Mouse (Mus musculus) neural tube, embryonic 13.5 days (tissue): ENCODE results near the gene Vmn1r225. TPM values are rescaled to one million over a fixed set of nuclear protein-coding genes. Genes with fewer than 3 reads are reported as not detected.
"Not testable (repeated sequence)": the region's sequence is repeated elsewhere in the genome, so short reads cannot be mapped to it uniquely, and the experiment has no call there.

Source experiments
- ATAC-seq: fragments of 200-750 bp; cut with Nextera tagmentation; 2 replicates; pipeline ENCODE4 v1.8.0; 2017; ENCODE audit warnings: low read depth, mild to moderate bottlenecking, moderate TSS enrichment, moderate library complexity
- H3K27ac ChIP-seq: fragments of 300-500 bp; sonication (generic); replicated peaks from 2 replicates; pipeline ENCODE4 v1.5.1; 2015; ENCODE audit warnings: moderate library complexity, mild to moderate bottlenecking, inconsistent platforms
- H3K27me3 ChIP-seq: fragments of 300-500 bp; sonication (generic); 2 replicates; pipeline ENCODE4 v1.6.1; 2015; ENCODE audit warnings: mild to moderate bottlenecking, inconsistent platforms
- H3K36me3 ChIP-seq: fragments of 300-500 bp; sonication (generic); 2 replicates; pipeline ENCODE4 v1.6.1; 2015; ENCODE audit warnings: mild to moderate bottlenecking, inconsistent platforms
- H3K4me1 ChIP-seq: fragments of 300-500 bp; sonication (generic); replicated peaks from 2 replicates; pipeline ENCODE4 v1.6.1; 2015; ENCODE audit warnings: inconsistent platforms
- H3K4me2 ChIP-seq: fragments of 300-500 bp; sonication (generic); 2 replicates; pipeline ENCODE4 v1.6.1; 2015; ENCODE audit warnings: inconsistent platforms, mild to moderate bottlenecking, moderate library complexity
- H3K4me3 ChIP-seq: fragments of 300-500 bp; sonication (generic); 2 replicates; pipeline ENCODE4 v1.5.1; 2015; ENCODE audit warnings: mild to moderate bottlenecking, inconsistent platforms
- H3K9ac ChIP-seq: fragments of 300-500 bp; sonication (generic); 2 replicates; pipeline ENCODE4 v1.6.1; 2015; ENCODE audit warnings: moderate library complexity, mild to moderate bottlenecking, inconsistent platforms
- H3K9me3 ChIP-seq: fragments of 300-500 bp; sonication (generic); 2 replicates; pipeline ENCODE4 v1.6.1; 2016; ENCODE audit warnings: inconsistent platforms
- WGBS: fragments of 180-500 bp; shearing (Covaris S2); methylation state at CpG from one replicate; pipeline ENCODE4 v1.1.7; 2015; 5-methylcytosine and 5-hydroxymethylcytosine counted together
- polyA plus RNA-seq: library from polyadenylated mRNA; unstranded; fragments of >200 nt; fragmentation: Nextera tagmentation; extraction: Ambion mirVana; gene quantifications from 2 replicates; pipeline ENCODE4 v1.2.1, GENCODE M21; 2015

The Vmn1r225 gene
- not detected in 2 replicates for polyA plus RNA-seq

- Histone ChIP-seq H3K36me3 (no peaks in the 10 kb centered on the region), H3K4me3 (no peak within 1 kb of the TSS), H3K4me1 (no peaks in the 10 kb centered on the region), H3K9me3 (peaks cover 10% of the 10 kb centered on the region; the same call in 1 of the 2 replicates), H3K4me2 (no peak within 1 kb of the TSS), H3K9ac (no peak within 1 kb of the TSS), H3K27ac (no peak within 1 kb of the TSS), H3K27me3 (no peaks in the 10 kb centered on the region)
- no peak for ATAC-seq
These were observed at the start of gene Vmn1r225 for GRCm38 (mm10) chr17:20497858-20498257. Vmn1r225 (plus strand) TSS chr17:20498158.

DNA sequence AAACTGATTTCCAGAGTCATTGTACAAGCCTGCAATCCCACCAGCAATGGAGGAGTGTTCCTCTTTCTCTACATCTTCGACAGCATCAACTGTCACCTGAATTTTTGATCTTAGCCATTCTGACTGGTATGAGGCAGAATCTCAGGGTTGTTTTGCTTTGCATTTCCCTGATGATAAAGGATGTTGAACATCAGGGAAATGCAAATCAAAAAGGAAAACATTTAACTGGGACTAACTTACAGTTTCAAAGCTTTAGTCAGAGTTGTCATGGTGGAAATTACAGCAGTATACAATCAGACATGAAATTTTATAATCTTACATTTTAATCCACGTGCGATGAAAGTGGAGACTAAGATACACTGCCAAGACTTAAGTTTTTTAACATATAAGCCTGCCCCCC is 24.6 kb upstream of the Vmn1r225 start:
- Histone ChIP-seq H3K9ac (no peak overlapping the region), H3K36me3 (no peaks in the 10 kb centered on the region), H3K27me3 (no peaks in the 10 kb centered on the region), H3K4me1 (no peaks in the 10 kb centered on the region), H3K9me3 (peaks cover 7% of the 10 kb centered on the region; the same call in 1 of the 2 replicates), H3K4me2 (no peak overlapping the region), H3K27ac (no peak overlapping the region), H3K4me3 (no peak overlapping the region)
- no peak for ATAC-seq
- 75% methylated on average over 3 of the region's 3 CpGs for WGBS

DNA sequence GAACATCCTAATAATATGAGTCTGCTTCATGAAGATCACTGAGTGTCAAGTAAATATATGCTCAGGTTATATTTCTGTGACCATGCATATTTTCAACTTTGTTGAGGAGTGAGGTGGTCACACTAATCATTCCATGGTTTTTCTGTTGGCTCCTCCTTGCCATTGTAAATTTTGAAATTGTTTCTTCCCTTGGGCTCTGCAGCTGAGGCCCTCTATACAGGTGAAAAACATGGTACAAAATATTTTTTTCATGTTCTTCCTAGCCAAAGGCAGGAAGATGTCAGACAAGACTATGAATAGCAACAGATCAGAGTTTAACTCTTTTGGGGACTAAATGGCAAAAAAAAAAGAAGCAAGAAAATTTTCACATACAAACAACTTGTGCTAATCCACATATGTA is 16.7 kb upstream of the Vmn1r225 start, which contains the start of gene Vmn2r108:
Gene Vmn2r108 (minus strand): TSS at position 101 of the 400 bp plus-strand sequence.
- Histone ChIP-seq H3K4me2 (no peak within 1 kb of the TSS), H3K4me1 (no peaks in the 10 kb centered on the region), H3K27me3 (no peaks in the 10 kb centered on the region), H3K9me3 (no peaks in the 10 kb centered on the region), H3K36me3 (no peaks in the 10 kb centered on the region), H3K27ac (no peak within 1 kb of the TSS), H3K9ac (no peak within 1 kb of the TSS), H3K4me3 (no peak within 1 kb of the TSS)
- no peak for ATAC-seq

DNA sequence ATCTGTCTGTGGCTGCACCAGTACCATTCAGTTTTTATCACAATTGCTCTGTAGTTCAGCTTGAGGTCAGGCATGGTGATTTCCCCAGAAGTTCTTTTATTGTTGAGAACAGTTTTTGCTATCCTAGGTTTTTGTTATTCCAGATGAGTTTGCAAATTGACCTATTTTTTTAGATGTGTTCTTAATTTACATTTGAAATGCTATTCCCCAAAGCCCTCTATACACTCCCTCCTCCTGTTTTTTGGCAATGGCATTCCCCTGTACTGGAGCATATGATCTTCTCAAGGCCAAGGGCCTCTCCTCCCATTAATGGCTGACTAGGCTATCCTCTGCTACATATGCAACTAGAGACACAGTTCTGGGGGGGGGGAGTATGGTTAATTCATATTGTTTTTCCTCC is 10.3 kb downstream of the Vmn1r225 start:
- not testable (repeated sequence) for H3K36me3 ChIP-seq, H3K9ac ChIP-seq, ATAC-seq, H3K4me3 ChIP-seq, H3K27ac ChIP-seq, H3K4me2 ChIP-seq, H3K27me3 ChIP-seq, H3K4me1 ChIP-seq
- H3K9me3 ChIP-seq = peaks cover 18% of the 10 kb centered on the region

Other genes with a start within 250 kb of the Vmn1r225 start
- not detected in 2 replicates for gene Vmn2r106, start 212.6 kb upstream of the Vmn1r225 start, polyA plus RNA-seq
- not detected in 2 replicates for gene Vmn2r107, start 152.9 kb upstream of the Vmn1r225 start, polyA plus RNA-seq
- gene Vmn1r224, start 84.0 kb upstream of the Vmn1r225 start, polyA plus RNA-seq = not detected in 2 replicates
- not detected in 2 replicates for gene Vmn2r108, start 16.8 kb upstream of the Vmn1r225 start, polyA plus RNA-seq
- gene Vmn2r109, start 66.6 kb downstream of the Vmn1r225 start, polyA plus RNA-seq = not detected in 2 replicates
- gene Vmn2r110, start 98.3 kb downstream of the Vmn1r225 start, polyA plus RNA-seq = not detected in 2 replicates
- not detected in 2 replicates for gene Fpr-rs3, start 126.7 kb downstream of the Vmn1r225 start, polyA plus RNA-seq
- gene Vmn1r226, start 184.7 kb downstream of the Vmn1r225 start, polyA plus RNA-seq = not detected in 2 replicates
- gene Vmn1r227, start 231.7 kb downstream of the Vmn1r225 start, polyA plus RNA-seq = not detected in 2 replicates